ENCODE assay signal across 9 mouse cellular contexts in the genomic region with DNA sequence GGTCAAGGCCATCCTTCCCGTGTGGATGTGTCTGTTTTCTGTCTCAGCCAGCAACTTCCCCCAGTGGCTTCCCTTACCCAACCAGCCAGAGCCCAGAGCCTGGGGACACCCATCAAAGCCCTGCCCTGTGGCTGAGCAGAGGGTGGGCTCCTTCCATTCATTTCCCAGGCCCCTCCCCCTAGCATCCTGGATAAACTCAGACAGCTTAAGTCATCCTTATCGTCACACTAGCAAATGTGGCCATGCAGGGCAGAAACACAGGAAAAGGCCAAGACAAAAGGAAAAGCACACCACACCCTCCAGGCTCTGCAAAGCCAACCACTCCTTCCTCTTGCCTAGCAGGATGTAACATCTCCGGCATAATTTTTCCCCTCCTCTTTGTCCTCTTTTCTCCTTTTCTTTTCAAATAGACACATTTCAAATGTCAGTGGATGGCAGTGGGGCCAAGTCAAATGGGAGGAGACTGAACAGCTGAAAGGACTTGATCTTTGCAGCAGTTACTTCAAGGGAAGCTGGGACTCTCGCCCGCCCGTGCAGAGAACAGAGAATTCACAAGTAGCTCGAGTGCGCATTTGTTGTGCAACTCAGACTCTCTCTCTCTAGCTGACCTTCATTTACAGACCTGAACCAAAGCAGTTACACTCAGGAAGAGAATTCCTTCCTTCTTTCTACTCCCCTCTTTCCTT. TPM values are rescaled to one million over a fixed set of nuclear protein-coding genes. Genes with fewer than 3 reads are reported as not detected.
A peak's percentile ranks its signal among the peaks of the same experiment; 100 is the strongest.
DNase-seq lines count a peak whose midpoint lies in the region; ATAC-seq lines count a peak whose summit lies in the region.
"Had no signal": no experiment of that assay in that cellular context is flagged by ENCODE, and none has a peak within 500 bp of the region (broad histone marks: within the 10 kb centered on the region; RNA-seq: fewer than 3 reads in every experiment).

No protein-coding gene starts in this region.

- H3K4me3 ChIP-seq in heart, embryonic 15.5 days: no peak overlapping the region
- no peak overlapping the region for H3K4me3 ChIP-seq in midbrain, embryonic 11.5 days (ENCODE audit: low read depth, low read length)

- no peaks in the 10 kb centered on the region for H3K9me3 ChIP-seq in heart, embryonic 15.5 days (replicated peaks)
- no peaks in the 10 kb centered on the region; the same call in 1 of the 2 replicates for H3K9me3 ChIP-seq in midbrain, embryonic 11.5 days (ENCODE audit: control insufficient read depth, low read length)

- no peak overlapping the region for H3K4me2 ChIP-seq in heart, embryonic 15.5 days
- H3K4me2 ChIP-seq in midbrain, embryonic 11.5 days: no peak overlapping the region

- peak; percentile 60 for DNase-seq in NIH3T3 (ENCODE audit: low read depth)
- peak; percentile 10 for DNase-seq in adrenal gland, postnatal 25 days
- DNase-seq in kidney, postnatal 25 days: peak; percentile 58 to 75
- DNase-seq in midbrain, embryonic 11.5 days (ENCODE audit: low spot score, missing footprints): peak; percentile 80
- DNase-seq in retina, postnatal 1 day: no peak
- no peak for DNase-seq in layer of hippocampus, postnatal 36 days
- DNase-seq in cerebellum, adult 8-10 months: no peak

- H3K4me1 ChIP-seq in heart, embryonic 15.5 days (replicated peaks): 0 out of 2 replicates have a peak, but pooled peaks cover 4% of the 10 kb centered on the region
- H3K4me1 ChIP-seq in midbrain, embryonic 11.5 days (ENCODE audit: control insufficient read depth, insufficient read depth, low read length): peaks cover 6% of the 10 kb centered on the region

- H3K36me3 ChIP-seq in heart, embryonic 15.5 days: no peaks in the 10 kb centered on the region
- H3K36me3 ChIP-seq in midbrain, embryonic 11.5 days (ENCODE audit: control insufficient read depth, insufficient read depth, low read length): no peaks in the 10 kb centered on the region

- H3K9ac ChIP-seq in heart, embryonic 15.5 days: no peak overlapping the region
- H3K9ac ChIP-seq in midbrain, embryonic 11.5 days (ENCODE audit: low read length): peak overlapping the region; percentile 12; the same call in 1 of the 2 replicates

- peak overlapping the region; percentile 65 for H3K27ac ChIP-seq in heart, embryonic 15.5 days
- peak overlapping the region; percentile 16; the same call in 1 of the 2 replicates for H3K27ac ChIP-seq in midbrain, embryonic 11.5 days (ENCODE audit: low read depth, low read length)
- H3K27ac ChIP-seq: macrophage had no signal

- 37% methylated on average over 8 of the region's 8 CpGs for WGBS in heart, embryonic 15.5 days
- WGBS in midbrain, embryonic 11.5 days: 33% methylated on average over 8 of the region's 8 CpGs

- no peaks in the 10 kb centered on the region for H3K27me3 ChIP-seq in heart, embryonic 15.5 days
- H3K27me3 ChIP-seq in midbrain, embryonic 11.5 days (ENCODE audit: control insufficient read depth, insufficient read depth, low read length): no peaks in the 10 kb centered on the region

- peak; percentile 91 for ATAC-seq in heart, embryonic 15.5 days (replicated peaks; ENCODE audit: insufficient number of reproducible peaks, insufficient read depth, low FRiP score, low read depth)
- peak; percentile 67 for ATAC-seq in midbrain, embryonic 11.5 days (ENCODE audit: low FRiP score)

RNA-seq across cellular contexts. Expression of a gene that starts 38.0 kb away (rescaled TPM):
- 38.3 and 44.1 TPM in 2 replicates for total RNA-seq in adrenal gland, postnatal 25 days (2021)
- 7.5 and 8.7 TPM in 2 replicates for polyA plus RNA-seq in heart, embryonic 15.5 days (2015; fragmentation: Nextera tagmentation; extraction: Ambion mirVana)
- 12.5 and 13.3 TPM in 2 replicates for polyA plus RNA-seq in midbrain, embryonic 11.5 days (2014; fragmentation: Nextera tagmentation; extraction: Ambion mirVana)
- total RNA-seq in layer of hippocampus, postnatal 36 days (2021): 10 to 100 TPM; 58.8 to 66.3 TPM

Comparison
In these comparisons a context has a peak if more than half of its experiments do, and no peak if none do; other contexts are left out.
1. DNase-seq: peak in NIH3T3 (single experiment), adrenal gland, postnatal 25 days (single experiment), kidney, postnatal 25 days (2 of 2) and midbrain, embryonic 11.5 days (single experiment); none in retina, postnatal 1 day (single experiment), layer of hippocampus, postnatal 36 days (0 of 2) and cerebellum, adult 8-10 months (single experiment).